Mouse (Mus musculus) midbrain, embryonic 11.5 days (tissue): ENCODE measurements at regions not wholly inside any gene's neighbourhood (a gene's known extent, or its start where the extent isn't known, plus 50 kb on each side); places are given as distances from the start of the nearest gene placed in this dataset.

Experiments used
- ATAC-seq: fragments of 200-750 bp; cut with Nextera tagmentation; 2 replicates; pipeline ENCODE4 v1.8.0; 2017; ENCODE audit warnings: moderate TSS enrichment, moderate library complexity; ENCODE audit not compliant: low FRiP score
- DNase-seq: peaks from one replicate; pipeline ENCODE4 v3.0.0; 2015; ENCODE audit warnings: low spot score; ENCODE audit errors: missing footprints
- H3K27ac ChIP-seq: fragments of 300-500 bp; sonication (generic); 2 replicates; pipeline ENCODE4 v1.5.1; 2014; ENCODE audit warnings: low read depth, low read length
- H3K27me3 ChIP-seq: fragments of 300-500 bp; sonication (generic); 2 replicates; pipeline ENCODE4 v1.6.1; 2014; ENCODE audit warnings: mild to moderate bottlenecking, low read length, moderate library complexity, mixed read lengths; ENCODE audit not compliant: control insufficient read depth, insufficient read depth
- H3K36me3 ChIP-seq: fragments of 300-500 bp; sonication (generic); 2 replicates; pipeline ENCODE4 v1.6.1; 2014; ENCODE audit warnings: mild to moderate bottlenecking, low read length, moderate library complexity, mixed read lengths; ENCODE audit not compliant: control insufficient read depth, insufficient read depth
- H3K4me1 ChIP-seq: fragments of 300-500 bp; sonication (generic); 2 replicates; pipeline ENCODE4 v1.6.1; 2014; ENCODE audit warnings: low read length; ENCODE audit not compliant: control insufficient read depth, insufficient read depth
- H3K4me2 ChIP-seq: fragments of 300-500 bp; sonication (generic); 2 replicates; pipeline ENCODE4 v1.6.1; 2014; ENCODE audit warnings: mild to moderate bottlenecking, moderate library complexity
- H3K4me3 ChIP-seq: fragments of 300-500 bp; sonication (generic); 2 replicates; pipeline ENCODE4 v1.5.1; 2014; ENCODE audit warnings: low read depth, low read length
- H3K9ac ChIP-seq: fragments of 300-500 bp; sonication (generic); 2 replicates; pipeline ENCODE4 v1.6.1; 2014; ENCODE audit warnings: low read length
- H3K9me3 ChIP-seq: fragments of 300-500 bp; sonication (generic); 2 replicates; pipeline ENCODE4 v1.6.1; 2016; ENCODE audit warnings: low read length; ENCODE audit not compliant: control insufficient read depth
- WGBS: fragments of 180-500 bp; shearing (Covaris S2); extraction: QIAGEN DNeasy Blood & Tissue Kit; methylation state at CpG from one replicate; pipeline ENCODE4 v1.1.7; 2014; 5-methylcytosine and 5-hydroxymethylcytosine counted together

- Histone ChIP-seq H3K4me2 (no peak overlapping the region), H3K9ac (no peak overlapping the region), H3K36me3 (no peaks in the 10 kb centered on the region), H3K27me3 (no peaks in the 10 kb centered on the region), H3K4me1 (no peaks in the 10 kb centered on the region), H3K27ac (no peak overlapping the region), H3K4me3 (no peak overlapping the region), H3K9me3 (no peaks in the 10 kb centered on the region)
- DNase-seq (no peak), ATAC-seq (no peak)
- 66% methylated on average over 1 of the region's 1 CpGs for WGBS
Measured at GRCm38 (mm10) chr12:93981307-93981706, 1710.7 kb upstream of the Flrt2 start.

GRCm38 (mm10) chr12:93991531-93991930 lies 1700.5 kb upstream of the Flrt2 start:
- H3K9ac ChIP-seq = no peak overlapping the region
- 90% methylated on average over 1 of the region's 1 CpGs for WGBS
- no peak for DNase-seq
- H3K27ac ChIP-seq = no peak overlapping the region
- no peaks in the 10 kb centered on the region for H3K4me1 ChIP-seq
- H3K36me3 ChIP-seq = no peaks in the 10 kb centered on the region
- no peak for ATAC-seq
- no peaks in the 10 kb centered on the region for H3K9me3 ChIP-seq
- H3K27me3 ChIP-seq = no peaks in the 10 kb centered on the region
- no peak overlapping the region for H3K4me3 ChIP-seq
- no peak overlapping the region for H3K4me2 ChIP-seq

- Histone ChIP-seq H3K4me1 (no peaks in the 10 kb centered on the region), H3K9me3 (no peaks in the 10 kb centered on the region), H3K27ac (no peak overlapping the region), H3K4me3 (no peak overlapping the region), H3K36me3 (no peaks in the 10 kb centered on the region), H3K4me2 (no peak overlapping the region), H3K27me3 (no peaks in the 10 kb centered on the region), H3K9ac (no peak overlapping the region)
- no peak for ATAC-seq
- no peak for DNase-seq
- WGBS = 92% methylated on average over 6 of the region's 6 CpGs
Measured at GRCm38 (mm10) chr12:93993875-93994274, 1698.2 kb upstream of the Flrt2 start.

- no peaks in the 10 kb centered on the region for H3K36me3 ChIP-seq
- no peak for DNase-seq
- no peak for ATAC-seq
- H3K27ac ChIP-seq = no peak overlapping the region
- H3K9ac ChIP-seq = no peak overlapping the region
- H3K4me2 ChIP-seq = no peak overlapping the region
- H3K4me1 ChIP-seq = no peaks in the 10 kb centered on the region
- H3K4me3 ChIP-seq = no peak overlapping the region
- no peaks in the 10 kb centered on the region for H3K27me3 ChIP-seq
- no peaks in the 10 kb centered on the region for H3K9me3 ChIP-seq
Measured at GRCm38 (mm10) chr12:94015946-94016345, 1676.1 kb upstream of the Flrt2 start.

- H3K9me3 ChIP-seq = no peaks in the 10 kb centered on the region
- no peak overlapping the region for H3K4me2 ChIP-seq
- no peaks in the 10 kb centered on the region for H3K36me3 ChIP-seq
- 46% methylated on average over 4 of the region's 4 CpGs for WGBS
- H3K9ac ChIP-seq = no peak overlapping the region
- H3K27me3 ChIP-seq = no peaks in the 10 kb centered on the region
- no peak overlapping the region for H3K27ac ChIP-seq
- H3K4me3 ChIP-seq = no peak overlapping the region
- ATAC-seq (peak; percentile 97), DNase-seq (no peak)
- no peaks in the 10 kb centered on the region for H3K4me1 ChIP-seq
Measured at GRCm38 (mm10) chr12:94031364-94031763, 1660.7 kb upstream of the Flrt2 start.

- Histone ChIP-seq H3K27ac (no peak overlapping the region), H3K9me3 (no peaks in the 10 kb centered on the region), H3K4me2 (no peak overlapping the region), H3K4me1 (no peaks in the 10 kb centered on the region), H3K36me3 (no peaks in the 10 kb centered on the region), H3K9ac (no peak overlapping the region), H3K27me3 (no peaks in the 10 kb centered on the region), H3K4me3 (no peak overlapping the region)
- 86% methylated on average over 2 of the region's 2 CpGs for WGBS
- no peak for DNase-seq
- no peak for ATAC-seq
Measured at GRCm38 (mm10) chr12:94047972-94048371, 1644.1 kb upstream of the Flrt2 start.

GRCm38 (mm10) chr12:94057767-94058166 lies 1634.3 kb upstream of the Flrt2 start:
- Histone ChIP-seq H3K4me3 (no peak overlapping the region), H3K9me3 (no peaks in the 10 kb centered on the region), H3K9ac (no peak overlapping the region), H3K27me3 (no peaks in the 10 kb centered on the region), H3K4me1 (no peaks in the 10 kb centered on the region), H3K4me2 (no peak overlapping the region), H3K27ac (no peak overlapping the region), H3K36me3 (no peaks in the 10 kb centered on the region)
- ATAC-seq = no peak
- 84% methylated on average over 2 of the region's 2 CpGs for WGBS
- no peak for DNase-seq

- H3K27ac ChIP-seq = no peak overlapping the region
- ATAC-seq (no peak), DNase-seq (no peak)
- H3K4me1 ChIP-seq = no peaks in the 10 kb centered on the region
- 90% methylated on average over 6 of the region's 6 CpGs for WGBS
- H3K36me3 ChIP-seq = no peaks in the 10 kb centered on the region
- no peak overlapping the region for H3K4me3 ChIP-seq
- H3K9ac ChIP-seq = no peak overlapping the region
- H3K4me2 ChIP-seq = no peak overlapping the region
- H3K27me3 ChIP-seq = no peaks in the 10 kb centered on the region
- no peaks in the 10 kb centered on the region for H3K9me3 ChIP-seq
Measured at GRCm38 (mm10) chr12:94059641-94060040, 1632.4 kb upstream of the Flrt2 start.

- ATAC-seq (no peak), DNase-seq (no peak)
- no peak overlapping the region for H3K9ac ChIP-seq
- H3K4me3 ChIP-seq = no peak overlapping the region
- WGBS = 88% methylated on average over 2 of the region's 2 CpGs
- no peaks in the 10 kb centered on the region for H3K4me1 ChIP-seq
- no peaks in the 10 kb centered on the region for H3K9me3 ChIP-seq
- H3K27me3 ChIP-seq = no peaks in the 10 kb centered on the region
- H3K27ac ChIP-seq = no peak overlapping the region
- no peak overlapping the region for H3K4me2 ChIP-seq
- no peaks in the 10 kb centered on the region for H3K36me3 ChIP-seq
Measured at GRCm38 (mm10) chr12:94060336-94060735, 1631.7 kb upstream of the Flrt2 start.
